Mouse (Mus musculus): ENCODE measurements around the gene Dnajc12.

DNA sequence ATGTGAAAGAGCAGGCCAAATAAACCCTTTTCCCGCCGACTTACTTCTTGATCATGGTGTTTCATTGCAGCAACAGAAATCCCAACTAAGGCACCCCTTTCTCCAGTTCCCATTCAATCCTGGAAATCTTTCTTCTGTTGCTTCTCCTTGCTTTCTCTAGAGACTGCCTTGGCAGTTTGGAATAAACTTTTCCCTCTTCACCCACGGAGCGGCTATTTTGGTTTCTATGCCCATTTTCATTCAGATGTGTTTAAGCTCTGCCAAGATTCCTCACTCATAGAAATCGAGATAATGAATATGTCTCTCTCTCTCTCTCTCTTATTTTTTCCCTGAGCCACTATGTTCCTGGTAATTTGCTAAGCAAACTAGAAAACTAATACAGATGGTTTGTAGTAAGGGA is 30.1 kb upstream of the Dnajc12 start:
- TF ChIP-seq POLR2A (IDR thresholded peaks at IDR 0.05; ENCODE audit: insufficient read depth, low read depth, low read length) (no peak), CTCF (IDR thresholded peaks at IDR 0.05) (no peak)
